Mouse (Mus musculus) liver, embryonic 14.5 days (tissue): Measurements from ENCODE around the gene 1810046K07Rik. TPM values are rescaled to one million over a fixed set of nuclear protein-coding genes. Genes with fewer than 3 reads are reported as not detected.

Experiments
- ATAC-seq: fragments of 200-750 bp; cut with Nextera tagmentation; 2 replicates; pipeline ENCODE4 v1.8.0; 2017; ENCODE audit warnings: moderate number of reproducible peaks, mild to moderate bottlenecking, moderate library complexity; ENCODE audit not compliant: insufficient read depth
- DNase-seq, 3 experiments: peaks; one replicate each; pipeline ENCODE4 v3.0.0-alpha.2; 2012 to 2013; ENCODE audit warnings: low read depth in 3 of 3, low spot score in 3 of 3
- H3K27ac ChIP-seq: fragments of 300-500 bp; sonication (generic); 2 replicates; pipeline ENCODE4 v1.5.1; 2014; ENCODE audit warnings: moderate library complexity, mild to moderate bottlenecking, control low read depth, inconsistent platforms
- H3K27me3 ChIP-seq: fragments of 300-500 bp; sonication (generic); 2 replicates; pipeline ENCODE4 v1.6.1; 2014; ENCODE audit warnings: mild to moderate bottlenecking, low read length, moderate library complexity; ENCODE audit not compliant: control insufficient read depth, insufficient read depth
- H3K36me3 ChIP-seq: fragments of 300-500 bp; sonication (generic); replicated peaks from 2 replicates; pipeline ENCODE4 v1.6.1; 2014; ENCODE audit warnings: low read depth; ENCODE audit not compliant: control insufficient read depth, insufficient read depth
- H3K4me1 ChIP-seq, 2 experiments: fragments of 200-500 bp in 1 of 2; fragments of 300-500 bp in 1 of 2; sonication (generic) in 1 of 2; replicated peaks; 2 replicates each; pipeline ENCODE4 v1.6.1; 2012 to 2014; ENCODE audit warnings: antibody characterized with exemption in 1 of 2, inconsistent platforms in 1 of 2, low read length in 1 of 2; ENCODE audit not compliant: control insufficient read depth in 2 of 2, insufficient read depth in 2 of 2
- H3K4me2 ChIP-seq: fragments of 300-500 bp; sonication (generic); 2 replicates; pipeline ENCODE4 v1.6.1; 2014; ENCODE audit warnings: low read depth, mild to moderate bottlenecking, control low read depth, moderate library complexity
- H3K4me3 ChIP-seq, 2 experiments: fragments of 200-500 bp in 1 of 2; fragments of 300-500 bp in 1 of 2; sonication (generic) in 1 of 2; 2 replicates each; pipeline ENCODE4 v1.5.1; 2012 to 2014; ENCODE audit warnings: low read depth in 2 of 2, low read length in 2 of 2, mild to moderate bottlenecking in 2 of 2, control low read depth in 1 of 2, inconsistent platforms in 1 of 2, moderate library complexity in 1 of 2; ENCODE audit not compliant: insufficient read depth in 1 of 2
- H3K9ac ChIP-seq: fragments of 300-500 bp; sonication (generic); replicated peaks from 2 replicates; pipeline ENCODE4 v1.6.1; 2014; ENCODE audit warnings: mild to moderate bottlenecking, control low read depth, moderate library complexity
- H3K9me3 ChIP-seq: fragments of 300-500 bp; sonication (generic); 2 replicates; pipeline ENCODE4 v1.6.1; 2016; ENCODE audit warnings: low read length, mixed read lengths; ENCODE audit not compliant: control insufficient read depth
- CTCF ChIP-seq: IDR thresholded peaks from 2 replicates; pipeline ENCODE4 v1.5.1; 2016; ENCODE audit warnings: antibody characterized with exemption, low read depth, control low read depth
- EP300 ChIP-seq: IDR thresholded peaks from 2 replicates; pipeline ENCODE4 v1.6.1; 2016; ENCODE audit warnings: antibody characterized with exemption, low read depth
- WGBS: fragments of 180-500 bp; shearing (Covaris S2); extraction: QIAGEN DNeasy Blood & Tissue Kit; methylation state at CpG from one replicate; pipeline ENCODE4 v1.1.7; 2014; ENCODE audit not compliant: insufficient replicate concordance; 5-methylcytosine and 5-hydroxymethylcytosine counted together
- polyA plus RNA-seq, 2 experiments: library from polyadenylated mRNA; depleted of rRNA in 1 of 2; stranded (reverse) in 1 of 2; unstranded in 1 of 2; fragments of >200 nt; fragmentation: Nextera tagmentation in 1 of 2; extraction: Ambion mirVana in 1 of 2; gene quantifications; 2 replicates each; pipeline versions ENCODE4 v1.2.1 to v1.2.3; 2012 to 2014

The 1810046K07Rik gene
- polyA plus RNA-seq, 2 experiments, result 0.07 to 0.08 TPM

DNA sequence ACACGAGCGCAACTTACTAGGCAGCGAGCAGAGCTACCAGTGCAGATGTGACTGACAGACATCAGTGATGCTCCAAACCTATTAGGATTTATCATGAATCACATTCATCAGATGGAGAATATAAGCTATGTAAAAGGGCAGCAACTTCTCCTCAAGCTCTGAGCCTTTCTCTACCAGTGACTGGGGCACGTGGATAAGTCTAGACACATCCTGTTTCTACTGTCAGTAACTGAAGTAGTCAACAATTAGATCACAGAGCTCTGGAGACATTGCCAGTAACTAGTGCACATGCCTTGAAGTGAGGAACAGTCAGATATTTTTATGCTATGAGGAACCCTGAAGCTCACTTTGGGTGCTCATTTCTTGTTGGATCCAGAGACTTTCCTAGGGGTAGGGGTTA lies 11.4 kb downstream of the 1810046K07Rik start:
- DNase-seq (no peak), ATAC-seq (no peak)
- H3K27ac ChIP-seq, result no peak overlapping the region
- no peak overlapping the region for H3K4me2 ChIP-seq
- H3K4me1 ChIP-seq, result peaks cover 6 to 20% of the 10 kb centered on the region in 2 experiments
- no peaks in the 10 kb centered on the region for H3K27me3 ChIP-seq
- H3K9ac ChIP-seq, result no peak overlapping the region
- no peak for TF ChIP-seq EP300
- TF ChIP-seq CTCF, result no peak
- WGBS, result 70% methylated on average over 4 of the region's 4 CpGs
- H3K9me3 ChIP-seq, result no peaks in the 10 kb centered on the region
- H3K4me3 ChIP-seq, result no peak overlapping the region
- H3K36me3 ChIP-seq, result no peaks in the 10 kb centered on the region

DNA sequence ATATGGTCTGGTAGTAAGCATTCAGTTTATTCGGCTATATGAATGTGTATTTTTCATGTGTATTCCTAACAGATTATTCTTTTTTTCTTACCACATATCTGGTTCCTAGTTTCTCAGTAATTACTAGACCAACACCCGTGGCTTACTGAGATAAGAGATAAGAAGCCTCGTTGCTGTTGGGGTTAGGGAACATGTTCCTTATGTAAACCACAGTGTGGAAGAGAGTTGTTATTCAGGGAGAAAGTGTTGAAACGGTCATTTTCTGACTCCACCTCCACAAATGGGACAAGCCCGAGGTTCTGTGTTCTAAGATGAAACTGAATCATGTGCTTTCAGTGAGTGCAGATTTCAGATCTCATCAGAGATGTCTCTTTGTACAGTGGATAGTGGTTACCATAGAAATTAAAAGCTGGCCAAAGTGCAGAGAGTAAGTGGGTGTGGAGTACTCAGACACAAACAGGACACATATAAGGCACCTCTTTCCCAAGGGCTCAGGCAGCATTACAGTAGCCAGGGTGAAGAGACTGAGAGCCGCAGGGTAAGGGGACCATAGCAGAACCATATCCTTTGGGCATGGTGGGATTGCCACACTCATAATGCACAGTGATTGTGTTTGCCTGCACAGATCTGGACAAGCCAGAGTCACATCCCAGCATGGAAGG lies 13.2 kb downstream of the 1810046K07Rik start:
- H3K9ac ChIP-seq, result no peak overlapping the region
- TF ChIP-seq CTCF (no peak), EP300 (peak; percentile 80)
- no peak overlapping the region for H3K27ac ChIP-seq
- DNase-seq, result peak in 2 of 3 experiments; percentile 16 to 32
- 12% methylated on average over 6 of the region's 6 CpGs for WGBS
- H3K4me3 ChIP-seq, result no peak overlapping the region
- no peaks in the 10 kb centered on the region for H3K27me3 ChIP-seq
- peak overlapping the region; percentile 8 for H3K4me2 ChIP-seq
- H3K4me1 ChIP-seq, result peaks cover 6 to 21% of the 10 kb centered on the region in 2 experiments
- no peaks in the 10 kb centered on the region for H3K36me3 ChIP-seq
- no peaks in the 10 kb centered on the region for H3K9me3 ChIP-seq
- ATAC-seq, result peak; percentile 68; the same call in 1 of the 2 replicates

GRCm38 (mm10) chr9:51312554-51313317 lies 16.0 kb downstream of the 1810046K07Rik start:
- Histone ChIP-seq H3K4me1 (peaks cover 6 to 19% of the 10 kb centered on the region in 2 experiments), H3K36me3 (no peaks in the 10 kb centered on the region), H3K27me3 (no peaks in the 10 kb centered on the region), H3K9me3 (no peaks in the 10 kb centered on the region), H3K4me3 (no peak overlapping the region), H3K4me2 (no peak overlapping the region), H3K27ac (no peak overlapping the region), H3K9ac (no peak overlapping the region)
- ATAC-seq (no peak), DNase-seq (no peak)
- no peak for TF ChIP-seq EP300
- 58% methylated on average over 18 of the region's 18 CpGs for WGBS

DNA sequence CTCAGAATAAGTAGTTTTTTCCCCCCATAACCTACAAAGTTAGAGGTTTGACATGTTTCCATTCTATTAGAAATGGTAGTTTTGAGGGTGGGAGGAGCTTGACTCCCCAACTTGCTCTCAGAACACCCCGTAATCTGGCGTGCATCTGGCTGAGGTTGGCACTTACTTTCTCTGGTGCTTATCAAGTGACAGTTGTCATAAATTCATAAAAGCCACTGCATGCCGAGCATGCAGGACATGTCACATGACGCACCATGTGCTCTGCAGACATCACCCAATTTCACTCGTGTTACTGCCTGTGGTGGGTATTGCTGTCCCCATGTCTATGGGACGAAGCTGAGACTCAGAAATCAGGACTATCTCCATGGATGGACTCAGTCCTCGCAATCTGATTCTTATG lies 18.2 kb downstream of the 1810046K07Rik start:
- Histone ChIP-seq H3K4me2 (no peak overlapping the region), H3K27ac (no peak overlapping the region), H3K27me3 (no peaks in the 10 kb centered on the region), H3K9ac (no peak overlapping the region), H3K4me3 (no peak overlapping the region), H3K4me1 (peaks cover 2 to 8% of the 10 kb centered on the region in 2 experiments; a peak in 3 of 4 replicates), H3K36me3 (no peaks in the 10 kb centered on the region), H3K9me3 (no peaks in the 10 kb centered on the region)
- no peak for TF ChIP-seq CTCF
- no peak for TF ChIP-seq EP300
- DNase-seq (no peak), ATAC-seq (no peak)
- WGBS, result 37% methylated on average over 7 of the region's 7 CpGs

DNA sequence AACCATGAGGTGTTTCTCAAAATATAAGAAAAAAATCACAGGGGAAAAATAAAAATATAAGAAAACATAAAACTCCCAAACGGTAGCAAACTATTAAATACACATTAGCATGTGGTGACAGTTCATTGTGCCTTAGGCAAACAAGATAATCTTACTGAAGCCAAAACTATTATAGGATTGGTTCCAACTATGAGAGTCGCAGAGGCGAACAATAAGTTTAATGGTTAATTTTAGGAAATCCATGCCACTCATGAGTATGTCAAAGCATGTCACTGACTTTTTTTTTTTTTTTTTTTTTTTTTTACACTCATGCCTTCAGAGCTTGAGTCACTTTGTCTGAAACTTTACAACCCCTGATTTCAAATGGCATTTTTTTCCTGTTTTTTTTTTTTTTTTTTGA lies 22.4 kb downstream of the 1810046K07Rik start:
- no peak overlapping the region for H3K4me3 ChIP-seq
- ATAC-seq (no peak), DNase-seq (no peak)
- no peak overlapping the region for H3K9ac ChIP-seq
- no peak overlapping the region for H3K27ac ChIP-seq
- peaks cover 0 to 2% of the 10 kb centered on the region in 2 experiments; a peak in 1 of 4 replicates for H3K4me1 ChIP-seq
- H3K4me2 ChIP-seq, result no peak overlapping the region
- 66% methylated on average over 3 of the region's 3 CpGs for WGBS
- H3K36me3 ChIP-seq, result no peaks in the 10 kb centered on the region
- no peaks in the 10 kb centered on the region for H3K9me3 ChIP-seq
- TF ChIP-seq CTCF (no peak), EP300 (no peak)
- no peaks in the 10 kb centered on the region for H3K27me3 ChIP-seq
